ENCODE assay signal across 17 mouse cellular contexts in the genomic region with DNA sequence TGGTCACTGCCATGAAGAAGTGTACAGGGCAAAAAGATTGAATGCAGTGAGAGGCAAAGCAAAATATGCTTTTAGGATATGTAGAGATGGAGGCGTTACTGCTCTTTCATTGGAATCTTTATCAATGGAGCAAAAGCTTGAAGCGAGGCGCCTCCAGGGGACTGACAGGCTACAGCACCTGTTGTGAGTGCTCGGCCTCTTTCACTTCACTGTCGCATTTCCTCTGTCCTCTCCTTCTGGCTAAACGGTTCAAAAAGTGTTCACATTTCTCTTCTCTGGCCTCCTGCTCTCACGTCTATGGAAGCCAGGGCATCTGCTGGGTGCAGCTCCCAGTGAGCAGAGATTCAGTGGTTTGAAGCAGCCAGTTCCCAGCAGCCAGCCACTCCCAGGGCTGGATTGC. TPM values are rescaled to one million over a fixed set of nuclear protein-coding genes. Genes with fewer than 3 reads are reported as not detected.
DNase-seq lines count a peak whose midpoint lies in the region; ATAC-seq and TF ChIP-seq lines count a peak whose summit lies in the region.
"Had no signal": no experiment of that assay in that cellular context is flagged by ENCODE, and none has a peak within 500 bp of the region (broad histone marks: within the 10 kb centered on the region; RNA-seq: fewer than 3 reads in every experiment).

No protein-coding gene starts in this region.

- H3K4me3 ChIP-seq in heart, embryonic 11.5 days (ENCODE audit: low read depth, low read length), result no peak overlapping the region
- no peak overlapping the region for H3K4me3 ChIP-seq in limb, embryonic 12.5 days (replicated peaks)
- no peak overlapping the region for H3K4me3 ChIP-seq in limb, embryonic 10.5 days
- peak overlapping the region; percentile 30 for H3K4me3 ChIP-seq in bone marrow, adult 2 months (replicated peaks; ENCODE audit: control insufficient read depth, low read depth, low read length)
- H3K4me3 ChIP-seq in liver, embryonic 13.5 days (replicated peaks), result no peak overlapping the region
- H3K4me3 ChIP-seq: midbrain, embryonic 12.5 days; neural tube, embryonic 12.5 days had no signal

- no peaks in the 10 kb centered on the region for H3K36me3 ChIP-seq in heart, embryonic 11.5 days (ENCODE audit: control insufficient read depth, insufficient read depth, low read length)
- peaks cover 4% of the 10 kb centered on the region; the same call in 1 of the 2 replicates for H3K36me3 ChIP-seq in limb, embryonic 12.5 days
- H3K36me3 ChIP-seq in limb, embryonic 10.5 days, result peaks cover 24% of the 10 kb centered on the region
- peaks cover 22% of the 10 kb centered on the region for H3K36me3 ChIP-seq in liver, embryonic 13.5 days

- ATAC-seq in heart, embryonic 11.5 days (replicated peaks; ENCODE audit: insufficient number of reproducible peaks, low FRiP score, low TSS enrichment), result no peak
- ATAC-seq in limb, embryonic 12.5 days (ENCODE audit: insufficient number of reproducible peaks, insufficient read depth, low FRiP score, low TSS enrichment, low read depth), result no peak
- ATAC-seq in liver, embryonic 13.5 days (ENCODE audit: low read depth), result no peak
- ATAC-seq: forebrain, embryonic 16.5 days; intestine, embryonic 16.5 days; Patski had no signal

- H3K9ac ChIP-seq in heart, embryonic 11.5 days (ENCODE audit: low read depth, low read length), result peak overlapping the region; percentile 43; the same call in 1 of the 2 replicates
- 0 out of 2 replicates have a peak overlapping the region, but pooled peaks have one; percentile 4 for H3K9ac ChIP-seq in limb, embryonic 12.5 days (replicated peaks)
- H3K9ac ChIP-seq in liver, embryonic 13.5 days, result no peak overlapping the region
- H3K9ac ChIP-seq: midbrain, embryonic 12.5 days; neural tube, embryonic 12.5 days had no signal

- intact Hi-C loops in heart, postnatal 10 days (cut with DNase I), result no loop called here

- H3K4me2 ChIP-seq in heart, embryonic 11.5 days, result no peak overlapping the region
- no peak overlapping the region for H3K4me2 ChIP-seq in limb, embryonic 12.5 days
- H3K4me2 ChIP-seq in liver, embryonic 13.5 days, result no peak overlapping the region
- H3K4me2 ChIP-seq: midbrain, embryonic 12.5 days; neural tube, embryonic 12.5 days had no signal

- WGBS in heart, embryonic 11.5 days (ENCODE audit: insufficient replicate concordance), result 62% methylated on average over 7 of the region's 7 CpGs
- WGBS in limb, embryonic 12.5 days, result 75% methylated on average over 7 of the region's 7 CpGs
- WGBS in limb, embryonic 10.5 days, result 88% methylated on average over 7 of the region's 7 CpGs
- 42% methylated on average over 7 of the region's 7 CpGs for WGBS in bone marrow, adult 2 months
- WGBS in liver, embryonic 13.5 days (ENCODE audit: insufficient replicate concordance), result 60% methylated on average over 7 of the region's 7 CpGs

- peaks cover 31% of the 10 kb centered on the region for H3K4me1 ChIP-seq in heart, embryonic 11.5 days (ENCODE audit: control insufficient read depth, insufficient read depth, low read length)
- 0 out of 2 replicates have a peak, but pooled peaks cover 10% of the 10 kb centered on the region for H3K4me1 ChIP-seq in limb, embryonic 12.5 days (replicated peaks)
- H3K4me1 ChIP-seq in limb, embryonic 10.5 days, result peaks cover 10% of the 10 kb centered on the region
- peaks cover 14% of the 10 kb centered on the region for H3K4me1 ChIP-seq in bone marrow, adult 2 months (ENCODE audit: control insufficient read depth, insufficient read depth, low read length)
- H3K4me1 ChIP-seq in liver, embryonic 13.5 days (replicated peaks), result peaks cover 61% of the 10 kb centered on the region

- no peak for TF ChIP-seq POLR2A in bone marrow, adult 2 months (IDR thresholded peaks at IDR 0.05; ENCODE audit: borderline replicate concordance, control insufficient read depth, low read depth, low read length)

- no peak for DNase-seq in heart, postnatal 10 days
- no peak for DNase-seq in limb, embryonic 10.5 days (ENCODE audit: low spot score)
- no peak for DNase-seq in liver, embryonic 13.5 days
- no peak for DNase-seq in layer of hippocampus, adult 18-20 months (ENCODE audit: low spot score in 2 of 2)
- DNase-seq in right cerebral cortex, postnatal 36 days (ENCODE audit: low spot score in 2 of 2), result no peak
- DNase-seq: adrenal gland, adult 8-10 months; gastrocnemius, postnatal 25 days; layer of hippocampus, adult 9-11 months; lung, adult 2 months had no signal

- H3K27me3 ChIP-seq in heart, embryonic 11.5 days (ENCODE audit: control insufficient read depth, insufficient read depth, low read length), result no peaks in the 10 kb centered on the region
- no peaks in the 10 kb centered on the region for H3K27me3 ChIP-seq in limb, embryonic 12.5 days
- H3K27me3 ChIP-seq in limb, embryonic 10.5 days (ENCODE audit: low read depth, poor library complexity, severe bottlenecking), result no peaks in the 10 kb centered on the region
- H3K27me3 ChIP-seq in liver, embryonic 13.5 days, result no peaks in the 10 kb centered on the region
- H3K27me3 ChIP-seq: midbrain, embryonic 12.5 days; neural tube, embryonic 12.5 days; Patski had no signal

- H3K9me3 ChIP-seq in heart, embryonic 11.5 days (replicated peaks; ENCODE audit: control insufficient read depth, low read length), result no peaks in the 10 kb centered on the region
- no peaks in the 10 kb centered on the region for H3K9me3 ChIP-seq in limb, embryonic 12.5 days
- no peaks in the 10 kb centered on the region for H3K9me3 ChIP-seq in limb, embryonic 10.5 days (replicated peaks)
- H3K9me3 ChIP-seq in liver, embryonic 13.5 days (replicated peaks), result no peaks in the 10 kb centered on the region
- H3K9me3 ChIP-seq: midbrain, embryonic 12.5 days; neural tube, embryonic 12.5 days had no signal

- TF ChIP-seq CTCF in bone marrow, adult 2 months (IDR thresholded peaks at IDR 0.05; ENCODE audit: control insufficient read depth, insufficient read depth, low read length), result no peak

- peak overlapping the region; percentile 12; the same call in 1 of the 2 replicates for H3K27ac ChIP-seq in heart, embryonic 11.5 days (ENCODE audit: low read depth, low read length)
- peak overlapping the region; percentile 36; the same call in 1 of the 2 replicates for H3K27ac ChIP-seq in limb, embryonic 12.5 days
- no peak overlapping the region for H3K27ac ChIP-seq in limb, embryonic 10.5 days
- H3K27ac ChIP-seq in bone marrow, adult 2 months (ENCODE audit: control insufficient read depth, insufficient read depth, low read depth, low read length, poor library complexity), result peak overlapping the region; percentile 86
- peak overlapping the region; percentile 47 for H3K27ac ChIP-seq in liver, embryonic 13.5 days
- H3K27ac ChIP-seq: midbrain, embryonic 12.5 days; neural tube, embryonic 12.5 days had no signal

RNA-seq across cellular contexts. Expression of a gene that starts 44.2 kb away (rescaled TPM):
- polyA plus RNA-seq in heart, embryonic 11.5 days (2014; fragmentation: Nextera tagmentation; extraction: Ambion mirVana), result 249 and 252 TPM in 2 replicates
- 100 to 1,000 TPM; 177 to 195 TPM for total RNA-seq in heart, postnatal 10 days (2021)
- 133 and 135 TPM in 2 replicates for polyA plus RNA-seq in limb, embryonic 12.5 days (2016; fragmentation: Nextera tagmentation; extraction: Ambion mirVana)
- 191 and 204 TPM in 2 replicates for polyA plus RNA-seq in limb, embryonic 10.5 days (2016; fragmentation: Nextera tagmentation; extraction: Ambion mirVana)
- 109 and 152 TPM in 2 replicates for polyA plus RNA-seq in bone marrow, adult 2 months (2011; ENCODE audit: insufficient read depth, insufficient read length, low replicate concordance, missing spikeins)
- polyA plus RNA-seq in liver, embryonic 13.5 days (2015; fragmentation: Nextera tagmentation; extraction: Ambion mirVana), result 122 and 139 TPM in 2 replicates
- total RNA-seq in layer of hippocampus, adult 18-20 months (2021), result 100 to 1,000 TPM in 1 of 2 experiments, 10 to 100 TPM in 1; 98.0 to 101 TPM

RNA-seq across cellular contexts. Expression of a gene that starts 47.6 kb away (rescaled TPM):
- polyA plus RNA-seq in heart, embryonic 11.5 days (2014; fragmentation: Nextera tagmentation; extraction: Ambion mirVana), result 3.8 and 4.3 TPM in 2 replicates
- 1 to 10 TPM; 1.6 to 1.7 TPM for total RNA-seq in heart, postnatal 10 days (2021)
- 8.1 and 9.1 TPM in 2 replicates for polyA plus RNA-seq in limb, embryonic 12.5 days (2016; fragmentation: Nextera tagmentation; extraction: Ambion mirVana)
- 12.2 and 13.8 TPM in 2 replicates for polyA plus RNA-seq in limb, embryonic 10.5 days (2016; fragmentation: Nextera tagmentation; extraction: Ambion mirVana)
- 4.0 and 14.9 TPM in 2 replicates for polyA plus RNA-seq in bone marrow, adult 2 months (2011; ENCODE audit: insufficient read depth, insufficient read length, low replicate concordance, missing spikeins)
- 5.5 and 6.6 TPM in 2 replicates for polyA plus RNA-seq in liver, embryonic 13.5 days (2015; fragmentation: Nextera tagmentation; extraction: Ambion mirVana)
- total RNA-seq in layer of hippocampus, adult 18-20 months (2021), result 1 to 10 TPM; 1.0 to 1.9 TPM

RNA-seq across cellular contexts. Expression of a gene that starts 57.5 kb away (rescaled TPM):
- 77.5 and 79.0 TPM in 2 replicates for polyA plus RNA-seq in heart, embryonic 11.5 days (2014; fragmentation: Nextera tagmentation; extraction: Ambion mirVana)
- 100 to 1,000 TPM; 327 to 358 TPM for total RNA-seq in heart, postnatal 10 days (2021)
- 25.4 and 29.0 TPM in 2 replicates for polyA plus RNA-seq in limb, embryonic 12.5 days (2016; fragmentation: Nextera tagmentation; extraction: Ambion mirVana)
- polyA plus RNA-seq in limb, embryonic 10.5 days (2016; fragmentation: Nextera tagmentation; extraction: Ambion mirVana), result 17.3 and 20.4 TPM in 2 replicates
- polyA plus RNA-seq in bone marrow, adult 2 months (2011; ENCODE audit: insufficient read depth, insufficient read length, low replicate concordance, missing spikeins), result 328 and 366 TPM in 2 replicates
- polyA plus RNA-seq in liver, embryonic 13.5 days (2015; fragmentation: Nextera tagmentation; extraction: Ambion mirVana), result 112 and 130 TPM in 2 replicates
- 100 to 1,000 TPM; 186 to 193 TPM for total RNA-seq in layer of hippocampus, adult 18-20 months (2021)
